Mouse (Mus musculus) ovary, adult 10 weeks (tissue): ENCODE measurements around the gene Poc5. TPM values are rescaled to one million over a fixed set of nuclear protein-coding genes. Genes with fewer than 3 reads are reported as not detected.

Source experiments
- polyA plus RNA-seq: library from polyadenylated mRNA; stranded (reverse); fragments of 350-450 nt; fragmentation: Illumina TruSeq; extraction: RNeasy Lipid Tissue Mini Kit (QIAGEN cat#74804); gene quantifications from one replicate; pipeline ENCODE4 v1.2.3, GENCODE M21; 2014

Gene Poc5
- 15.1 TPM for polyA plus RNA-seq

GRCm38 (mm10) chr13:96388042-96388888 is at the start of gene Poc5:
Poc5 (plus strand) TSS chr13:96388294.

Other genes with a start within 250 kb of the Poc5 start
- gene Ankdd1b, start 82.9 kb downstream of the Poc5 start, polyA plus RNA-seq: 0.57 TPM
- gene Gm17622, start 102.4 kb downstream of the Poc5 start, polyA plus RNA-seq: not detected
- 25.5 TPM for gene Polk, start 154.3 kb downstream of the Poc5 start, polyA plus RNA-seq
- 127 TPM for gene Col4a3bp, start 154.3 kb downstream of the Poc5 start, polyA plus RNA-seq